Mouse (Mus musculus): ENCODE results near the gene Cd52.

- TF ChIP-seq CTCF (IDR thresholded peaks at IDR 0.05; ENCODE audit: low read depth, low read length) (no peak), POLR2AphosphoS5 (IDR thresholded peaks at IDR 0.05; ENCODE audit: insufficient replicate concordance, low read depth, low read length) (no peak), GATA1 (IDR thresholded peaks at IDR 0.05; ENCODE audit: borderline replicate concordance, low read length) (no peak)
Measured at GRCm38 (mm10) chr4:134108196-134108595, 13.3 kb upstream of the Cd52 start.

Data from G1E (cell line).